Comparison of ENCODE assay signal across 13 mouse cellular contexts in genomic region chr13:99528456-99528855, GRCm38 (mm10). TPM values are rescaled to one million over a fixed set of nuclear protein-coding genes. Genes with fewer than 3 reads are reported as not detected.
DNase-seq lines count a peak whose midpoint lies in the region; ATAC-seq lines count a peak whose summit lies in the region.
"Had no signal": no experiment of that assay in that cellular context is flagged by ENCODE, and none has a peak within 500 bp of the region (broad histone marks: within the 10 kb centered on the region; RNA-seq: fewer than 3 reads in every experiment).

No protein-coding gene starts in this region.

- no peaks in the 10 kb centered on the region for H3K36me3 ChIP-seq in hindbrain, embryonic 10.5 days
- H3K36me3 ChIP-seq in hindbrain, embryonic 16.5 days (ENCODE audit: control insufficient read depth, insufficient read depth, low read length) = no peaks in the 10 kb centered on the region
- H3K36me3 ChIP-seq in forebrain, embryonic 16.5 days (ENCODE audit: control insufficient read depth, insufficient read depth) = no peaks in the 10 kb centered on the region
- H3K36me3 ChIP-seq in intestine, embryonic 16.5 days (ENCODE audit: control insufficient read depth, insufficient read depth, low read length) = no peaks in the 10 kb centered on the region
- H3K36me3 ChIP-seq: lung, embryonic 15.5 days; midbrain, embryonic 12.5 days had no signal

- H3K4me2 ChIP-seq in hindbrain, embryonic 16.5 days (ENCODE audit: low read length) = no peak overlapping the region
- H3K4me2 ChIP-seq in forebrain, embryonic 16.5 days (ENCODE audit: low read length) = no peak overlapping the region
- H3K4me2 ChIP-seq in intestine, embryonic 16.5 days (ENCODE audit: low read depth, low read length) = no peak overlapping the region
- H3K4me2 ChIP-seq: heart, embryonic 11.5 days; lung, embryonic 15.5 days; midbrain, embryonic 12.5 days had no signal

- H3K27ac ChIP-seq in hindbrain, embryonic 10.5 days = 0 out of 2 replicates have a peak overlapping the region, but pooled peaks have one; percentile 16
- no peak overlapping the region for H3K27ac ChIP-seq in hindbrain, embryonic 16.5 days (ENCODE audit: low read depth, low read length)
- no peak overlapping the region for H3K27ac ChIP-seq in forebrain, embryonic 16.5 days (ENCODE audit: low read length)
- no peak overlapping the region for H3K27ac ChIP-seq in intestine, embryonic 16.5 days (ENCODE audit: low read length)
- H3K27ac ChIP-seq: lung, embryonic 15.5 days; midbrain, embryonic 12.5 days had no signal

- H3K4me1 ChIP-seq in hindbrain, embryonic 10.5 days (replicated peaks) = no peaks in the 10 kb centered on the region
- H3K4me1 ChIP-seq in hindbrain, embryonic 16.5 days (ENCODE audit: control insufficient read depth, insufficient read depth, low read depth, low read length) = no peaks in the 10 kb centered on the region
- no peaks in the 10 kb centered on the region for H3K4me1 ChIP-seq in forebrain, embryonic 16.5 days (replicated peaks; ENCODE audit: control insufficient read depth, insufficient read depth, low read length)
- H3K4me1 ChIP-seq in intestine, embryonic 16.5 days (ENCODE audit: control insufficient read depth, insufficient read depth, low read length) = no peaks in the 10 kb centered on the region
- H3K4me1 ChIP-seq: lung, embryonic 15.5 days; midbrain, embryonic 12.5 days had no signal

- H3K9ac ChIP-seq in hindbrain, embryonic 16.5 days (ENCODE audit: low read depth, low read length) = no peak overlapping the region
- no peak overlapping the region for H3K9ac ChIP-seq in forebrain, embryonic 16.5 days (replicated peaks; ENCODE audit: low read depth, low read length)
- H3K9ac ChIP-seq in intestine, embryonic 16.5 days (ENCODE audit: low read depth, low read length) = no peak overlapping the region
- H3K9ac ChIP-seq: lung, embryonic 15.5 days; midbrain, embryonic 12.5 days had no signal

- H3K4me3 ChIP-seq in hindbrain, embryonic 10.5 days = no peak overlapping the region
- no peak overlapping the region for H3K4me3 ChIP-seq in hindbrain, embryonic 16.5 days (ENCODE audit: low read length)
- no peak overlapping the region for H3K4me3 ChIP-seq in forebrain, embryonic 16.5 days (replicated peaks; ENCODE audit: low read length)
- H3K4me3 ChIP-seq in intestine, embryonic 16.5 days (ENCODE audit: low read length) = no peak overlapping the region
- H3K4me3 ChIP-seq: lung, embryonic 15.5 days; midbrain, embryonic 12.5 days had no signal

- 77% methylated on average over 4 of the region's 4 CpGs for WGBS in hindbrain, embryonic 10.5 days
- WGBS in hindbrain, embryonic 16.5 days = 61% methylated on average over 4 of the region's 4 CpGs
- WGBS in forebrain, embryonic 16.5 days = 75% methylated on average over 4 of the region's 4 CpGs
- WGBS in intestine, embryonic 16.5 days = 70% methylated on average over 4 of the region's 4 CpGs

- no peak for ATAC-seq in hindbrain, embryonic 16.5 days
- no peak for ATAC-seq in forebrain, embryonic 16.5 days
- ATAC-seq in intestine, embryonic 16.5 days = no peak

- no peaks in the 10 kb centered on the region for H3K27me3 ChIP-seq in hindbrain, embryonic 10.5 days (ENCODE audit: insufficient read depth, poor library complexity, severe bottlenecking)
- H3K27me3 ChIP-seq in hindbrain, embryonic 16.5 days (replicated peaks; ENCODE audit: control insufficient read depth, insufficient read depth, low read length) = no peaks in the 10 kb centered on the region
- no peaks in the 10 kb centered on the region for H3K27me3 ChIP-seq in forebrain, embryonic 16.5 days (replicated peaks; ENCODE audit: control insufficient read depth, insufficient read depth, low read length)
- H3K27me3 ChIP-seq in intestine, embryonic 16.5 days (replicated peaks; ENCODE audit: control insufficient read depth, insufficient read depth, low read length) = no peaks in the 10 kb centered on the region
- H3K27me3 ChIP-seq: lung, embryonic 15.5 days; midbrain, embryonic 12.5 days had no signal

- DNase-seq in hindbrain, embryonic 10.5 days (ENCODE audit: low spot score) = no peak
- peak; percentile 82 for DNase-seq in Muller cell, postnatal 12 days (ENCODE audit: inconsistent ontology term)
- peak; percentile 74 to 78 for DNase-seq in adrenal gland, postnatal 36 days
- peak; percentile 56 to 57 for DNase-seq in cerebellum, postnatal 36 days
- DNase-seq in layer of hippocampus, adult 9-11 months = no peak
- DNase-seq: kidney, adult 18-20 months; thymus, adult 2 months had no signal

- no peaks in the 10 kb centered on the region for H3K9me3 ChIP-seq in hindbrain, embryonic 10.5 days
- no peaks in the 10 kb centered on the region for H3K9me3 ChIP-seq in hindbrain, embryonic 16.5 days (ENCODE audit: control insufficient read depth, low read length)
- H3K9me3 ChIP-seq in forebrain, embryonic 16.5 days (ENCODE audit: control insufficient read depth, low read length) = no peaks in the 10 kb centered on the region
- no peaks in the 10 kb centered on the region for H3K9me3 ChIP-seq in intestine, embryonic 16.5 days (ENCODE audit: control insufficient read depth, low read length)
- H3K9me3 ChIP-seq: lung, embryonic 15.5 days; midbrain, embryonic 12.5 days had no signal

RNA-seq across cellular contexts. Expression of gene Map1b, which starts 12.1 kb away (rescaled TPM):
- 743 and 1,096 TPM in 2 replicates for polyA plus RNA-seq in hindbrain, embryonic 10.5 days (2016; fragmentation: Nextera tagmentation; extraction: Ambion mirVana)
- 1,907 and 2,195 TPM in 2 replicates for polyA plus RNA-seq in hindbrain, embryonic 16.5 days (2015; fragmentation: Nextera tagmentation; extraction: Ambion mirVana)
- total RNA-seq in adrenal gland, postnatal 36 days (2021) = 100 to 1,000 TPM in 1 of 2 experiments, 10 to 100 TPM in 1; 65.1 to 216 TPM
- 1,972 and 2,055 TPM in 2 replicates for polyA plus RNA-seq in forebrain, embryonic 16.5 days (2015; fragmentation: Nextera tagmentation; extraction: Ambion mirVana)
- polyA plus RNA-seq in intestine, embryonic 16.5 days (2015; fragmentation: Nextera tagmentation; extraction: Ambion mirVana) = 81.4 and 91.4 TPM in 2 replicates

Comparison
In these comparisons a context has a peak if more than half of its experiments do, and no peak if none do; other contexts are left out.
1. DNase-seq: peak in Muller cell, postnatal 12 days (single experiment), adrenal gland, postnatal 36 days (2 of 2) and cerebellum, postnatal 36 days (2 of 2); none in hindbrain, embryonic 10.5 days (single experiment) and layer of hippocampus, adult 9-11 months (single experiment).